Mouse (Mus musculus) cerebellum, adult 2 months (tissue): ENCODE data around the gene Lbhd1.

Experiments
- CTCF ChIP-seq: fragments of 200-500 bp; IDR thresholded peaks from 2 replicates; pipeline ENCODE4 v1.5.1; 2011; ENCODE audit warnings: low read depth, mild to moderate bottlenecking, control low read depth, low read length, moderate library complexity, borderline replicate concordance; ENCODE audit not compliant: insufficient read depth
- POLR2A ChIP-seq: fragments of 200-500 bp; IDR thresholded peaks from 2 replicates; pipeline ENCODE4 v1.6.1; 2011; ENCODE audit warnings: low read length, control low read depth, borderline replicate concordance; ENCODE audit not compliant: insufficient read depth

DNA sequence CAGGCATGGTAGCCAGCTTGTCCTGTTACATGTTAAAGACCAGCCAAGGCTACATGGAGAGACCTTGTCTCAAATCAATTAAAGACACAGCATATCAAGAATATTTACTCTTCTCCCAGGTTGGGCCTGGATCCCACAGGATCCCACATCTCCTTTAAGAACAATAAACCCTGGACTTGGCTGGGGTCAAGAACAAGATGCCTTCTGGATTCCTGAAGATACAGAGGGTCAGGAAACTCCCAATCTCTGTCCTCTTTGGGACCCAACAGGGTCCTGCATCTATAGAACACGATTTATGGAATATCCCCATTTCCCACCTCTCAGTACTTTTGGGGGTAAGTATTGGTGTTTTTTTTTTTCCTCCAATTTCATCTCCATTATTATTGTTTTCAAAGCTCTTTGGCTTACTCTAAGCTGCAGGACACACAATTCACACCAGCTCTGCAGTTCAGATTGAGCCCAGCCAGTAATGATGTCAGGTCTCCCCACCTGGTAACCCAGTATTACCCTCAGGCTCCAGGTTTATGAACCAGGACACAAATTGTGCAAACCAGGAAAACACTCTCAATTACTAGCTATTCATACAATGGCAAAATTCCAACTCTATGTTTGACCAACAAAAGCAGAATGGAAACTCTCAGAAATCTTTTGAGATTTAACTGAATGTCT is 3.5 kb downstream of the Lbhd1 start:
- TF ChIP-seq CTCF (no peak), POLR2A (no peak)
